Mouse (Mus musculus): ENCODE data around the gene Ass1. TPM values are rescaled to one million over a fixed set of nuclear protein-coding genes. Genes with fewer than 3 reads are reported as not detected.

Ass1 gene
- polyA plus RNA-seq, 1 experiment from 2014 or later = 176 TPM

- H3K9me3 ChIP-seq = no peaks in the 10 kb centered on the region
- H3K27me3 ChIP-seq (replicated peaks) = no peaks in the 10 kb centered on the region
- WGBS = 58% methylated on average over 3 of the region's 3 CpGs
- H3K36me3 ChIP-seq = no peaks in the 10 kb centered on the region
- peaks cover 30% of the 10 kb centered on the region for H3K4me1 ChIP-seq (replicated peaks)
- H3K4me3 ChIP-seq (replicated peaks) = no peak overlapping the region
- no peak overlapping the region for H3K9ac ChIP-seq
- H3K4me2 ChIP-seq (replicated peaks) = no peak overlapping the region
- no peak for ATAC-seq
- peak overlapping the region; percentile 30 for H3K27ac ChIP-seq
Measured at GRCm38 (mm10) chr2:31448756-31449440, 21.1 kb upstream of the Ass1 start.

- Histone ChIP-seq H3K27me3 (replicated peaks) (no peaks in the 10 kb centered on the region), H3K4me1 (replicated peaks) (peaks cover 36% of the 10 kb centered on the region), H3K4me2 (replicated peaks) (no peak overlapping the region), H3K36me3 (no peaks in the 10 kb centered on the region), H3K4me3 (replicated peaks) (no peak overlapping the region), H3K9ac (no peak overlapping the region), H3K9me3 (no peaks in the 10 kb centered on the region), H3K27ac (peak overlapping the region; percentile 30; the same call in 1 of the 2 replicates)
- 43% methylated on average over 4 of the region's 4 CpGs for WGBS
- ATAC-seq = peak; percentile 43; the same call in 1 of the 2 replicates
Measured at GRCm38 (mm10) chr2:31449441-31449815, 20.6 kb upstream of the Ass1 start.

- no peak for ATAC-seq
- no peak overlapping the region for H3K4me3 ChIP-seq (replicated peaks)
- no peak overlapping the region for H3K9ac ChIP-seq
- 95% methylated on average over 4 of the region's 4 CpGs for WGBS
- no peak overlapping the region for H3K4me2 ChIP-seq (replicated peaks)
- H3K36me3 ChIP-seq = no peaks in the 10 kb centered on the region
- H3K27ac ChIP-seq = no peak overlapping the region
- H3K9me3 ChIP-seq = no peaks in the 10 kb centered on the region
- peaks cover 40% of the 10 kb centered on the region for H3K4me1 ChIP-seq (replicated peaks)
- no peaks in the 10 kb centered on the region for H3K27me3 ChIP-seq (replicated peaks)
Measured at GRCm38 (mm10) chr2:31449902-31450301, 20.1 kb upstream of the Ass1 start.

GRCm38 (mm10) chr2:31450661-31451060 is 19.3 kb upstream of the Ass1 start:
- Histone ChIP-seq H3K9ac (no peak overlapping the region), H3K27ac (no peak overlapping the region), H3K4me2 (replicated peaks) (no peak overlapping the region), H3K4me1 (replicated peaks) (peaks cover 41% of the 10 kb centered on the region), H3K9me3 (no peaks in the 10 kb centered on the region), H3K27me3 (replicated peaks) (no peaks in the 10 kb centered on the region), H3K36me3 (no peaks in the 10 kb centered on the region), H3K4me3 (replicated peaks) (no peak overlapping the region)
- WGBS = 63% methylated on average over 3 of the region's 3 CpGs
- ATAC-seq = no peak

GRCm38 (mm10) chr2:31451530-31451929 is 18.5 kb upstream of the Ass1 start:
- Histone ChIP-seq H3K9me3 (no peaks in the 10 kb centered on the region), H3K27ac (no peak overlapping the region)
- WGBS = 17% methylated on average over 1 of the region's 1 CpGs

GRCm38 (mm10) chr2:31453011-31453410 is 17.0 kb upstream of the Ass1 start:
- no peak; the same call in 1 of the 2 replicates for ATAC-seq
- Histone ChIP-seq H3K27me3 (replicated peaks) (no peaks in the 10 kb centered on the region), H3K9me3 (no peaks in the 10 kb centered on the region), H3K27ac (peak overlapping the region; percentile 74), H3K4me2 (replicated peaks) (peak overlapping the region; percentile 20; the same call in 1 of the 2 replicates), H3K4me3 (replicated peaks) (no peak overlapping the region), H3K9ac (no peak overlapping the region), H3K4me1 (replicated peaks) (peaks cover 41% of the 10 kb centered on the region), H3K36me3 (no peaks in the 10 kb centered on the region)
- WGBS = 71% methylated on average over 13 of the region's 13 CpGs

More at GRCm38 (mm10) chr2:31451530-31451929, 18.5 kb upstream of the Ass1 start:
- no peak for ATAC-seq
- H3K9ac ChIP-seq = no peak overlapping the region
- no peak overlapping the region for H3K4me2 ChIP-seq (replicated peaks)
- H3K36me3 ChIP-seq = no peaks in the 10 kb centered on the region
- H3K4me1 ChIP-seq (replicated peaks) = peaks cover 41% of the 10 kb centered on the region
- no peaks in the 10 kb centered on the region for H3K27me3 ChIP-seq (replicated peaks)
- no peak overlapping the region for H3K4me3 ChIP-seq (replicated peaks)

- no peaks in the 10 kb centered on the region for H3K36me3 ChIP-seq
- H3K9me3 ChIP-seq = no peaks in the 10 kb centered on the region
- peak overlapping the region; percentile 20 for H3K4me2 ChIP-seq (replicated peaks)
- H3K4me1 ChIP-seq (replicated peaks) = peaks cover 43% of the 10 kb centered on the region
- no peak overlapping the region for H3K4me3 ChIP-seq (replicated peaks)
- WGBS = 30% methylated on average over 11 of the region's 11 CpGs
- peak overlapping the region; percentile 74 for H3K27ac ChIP-seq
- peak; percentile 82 for ATAC-seq
- H3K9ac ChIP-seq = no peak overlapping the region
- H3K27me3 ChIP-seq (replicated peaks) = no peaks in the 10 kb centered on the region
Measured at GRCm38 (mm10) chr2:31453559-31454177, 16.3 kb upstream of the Ass1 start.

- Histone ChIP-seq H3K36me3 (no peaks in the 10 kb centered on the region), H3K9ac (no peak overlapping the region), H3K4me3 (replicated peaks) (no peak overlapping the region), H3K4me1 (replicated peaks) (peaks cover 47% of the 10 kb centered on the region), H3K4me2 (replicated peaks) (no peak overlapping the region), H3K9me3 (no peaks in the 10 kb centered on the region), H3K27me3 (replicated peaks) (no peaks in the 10 kb centered on the region), H3K27ac (peak overlapping the region; percentile 74; the same call in 1 of the 2 replicates)
- no peak for ATAC-seq
- 56% methylated on average over 8 of the region's 8 CpGs for WGBS
Measured at GRCm38 (mm10) chr2:31454280-31454679, 15.7 kb upstream of the Ass1 start.

GRCm38 (mm10) chr2:31455418-31455817 is 14.6 kb upstream of the Ass1 start:
- H3K9me3 ChIP-seq = no peaks in the 10 kb centered on the region
- H3K36me3 ChIP-seq = no peaks in the 10 kb centered on the region
- no peak overlapping the region for H3K4me2 ChIP-seq (replicated peaks)
- 82% methylated on average over 7 of the region's 7 CpGs for WGBS
- peaks cover 50% of the 10 kb centered on the region for H3K4me1 ChIP-seq (replicated peaks)
- H3K4me3 ChIP-seq (replicated peaks) = no peak overlapping the region
- no peak overlapping the region for H3K9ac ChIP-seq
- H3K27me3 ChIP-seq (replicated peaks) = no peaks in the 10 kb centered on the region
- ATAC-seq = no peak
- H3K27ac ChIP-seq = no peak overlapping the region

GRCm38 (mm10) chr2:31458460-31458859 is 11.5 kb upstream of the Ass1 start:
- Histone ChIP-seq H3K4me2 (replicated peaks) (no peak overlapping the region), H3K4me3 (replicated peaks) (no peak overlapping the region), H3K9me3 (no peaks in the 10 kb centered on the region), H3K36me3 (no peaks in the 10 kb centered on the region), H3K9ac (no peak overlapping the region), H3K4me1 (replicated peaks) (peaks cover 34% of the 10 kb centered on the region), H3K27ac (peak overlapping the region; percentile 27; the same call in 1 of the 2 replicates), H3K27me3 (replicated peaks) (no peaks in the 10 kb centered on the region)
- WGBS = 51% methylated on average over 5 of the region's 5 CpGs
- ATAC-seq = 0 out of 2 replicates have a peak, but pooled peaks have one; percentile 1

GRCm38 (mm10) chr2:31458989-31459936 is 10.7 kb upstream of the Ass1 start:
- peak overlapping the region; percentile 58; the same call in 1 of the 2 replicates for H3K9ac ChIP-seq
- H3K9me3 ChIP-seq = no peaks in the 10 kb centered on the region
- peak overlapping the region; percentile 92 for H3K4me2 ChIP-seq (replicated peaks)
- no peaks in the 10 kb centered on the region for H3K27me3 ChIP-seq (replicated peaks)
- H3K4me1 ChIP-seq (replicated peaks) = peaks cover 32% of the 10 kb centered on the region
- ATAC-seq = peak; percentile 85
- peak overlapping the region; percentile 44 for H3K4me3 ChIP-seq (replicated peaks)
- H3K27ac ChIP-seq = peak overlapping the region; percentile 77
- WGBS = 38% methylated on average over 16 of the region's 16 CpGs
- H3K36me3 ChIP-seq = no peaks in the 10 kb centered on the region

GRCm38 (mm10) chr2:31460025-31460571 is 9.9 kb upstream of the Ass1 start:
- Histone ChIP-seq H3K4me1 (replicated peaks) (peaks cover 30% of the 10 kb centered on the region), H3K27ac (peak overlapping the region; percentile 77), H3K9ac (peak overlapping the region; percentile 58), H3K9me3 (no peaks in the 10 kb centered on the region), H3K27me3 (replicated peaks) (no peaks in the 10 kb centered on the region), H3K36me3 (no peaks in the 10 kb centered on the region), H3K4me2 (replicated peaks) (peak overlapping the region; percentile 92), H3K4me3 (replicated peaks) (peak overlapping the region; percentile 44)
- ATAC-seq = peak; percentile 21; the same call in 1 of the 2 replicates
- 3% methylated on average over 48 of the region's 48 CpGs for WGBS

Measured in intestine, embryonic 15.5 days (tissue).